Comparison of ENCODE assay signal across 8 mouse cellular contexts in genomic region chr5:4104341-4105040, GRCm38 (mm10). TPM values are rescaled to one million over a fixed set of nuclear protein-coding genes. Genes with fewer than 3 reads are reported as not detected.
A peak's percentile ranks its signal among the peaks of the same experiment; 100 is the strongest.
DNase-seq lines count a peak whose midpoint lies in the region; ATAC-seq lines count a peak whose summit lies in the region.

TSS of gene Cyp51 (minus strand) at chr5:4104746.

- under 1% methylated on average over 59 of the region's 59 CpGs for WGBS in heart, embryonic 13.5 days
- WGBS in liver, embryonic 12.5 days (ENCODE audit: insufficient replicate concordance), result under 1% methylated on average over 59 of the region's 59 CpGs
- WGBS in stomach, embryonic 15.5 days, result under 1% methylated on average over 59 of the region's 59 CpGs

- H3K36me3 ChIP-seq in heart, embryonic 13.5 days, result peaks cover 31% of the 10 kb centered on the region
- H3K36me3 ChIP-seq in liver, embryonic 12.5 days, result peaks cover 30% of the 10 kb centered on the region
- peaks cover 12% of the 10 kb centered on the region; the same call in 1 of the 2 replicates for H3K36me3 ChIP-seq in stomach, embryonic 15.5 days

- ATAC-seq in erythroid progenitor cell, adult 5-6 weeks (replicated peaks; ENCODE audit: low FRiP score, poor library complexity, severe bottlenecking), result peak; percentile 98
- peak; percentile 96 for ATAC-seq in heart, embryonic 13.5 days (ENCODE audit: extremely low read depth, insufficient number of reproducible peaks, low FRiP score, low TSS enrichment)
- ATAC-seq in liver, embryonic 12.5 days, result peak; percentile 97
- peak; percentile 97 for ATAC-seq in stomach, embryonic 15.5 days (ENCODE audit: insufficient read depth, low FRiP score, low read depth)

- peak within 1 kb of the TSS; percentile 93 for H3K9ac ChIP-seq in heart, embryonic 13.5 days
- H3K9ac ChIP-seq in liver, embryonic 12.5 days, result peak within 1 kb of the TSS; percentile 82
- H3K9ac ChIP-seq in stomach, embryonic 15.5 days, result peak within 1 kb of the TSS; percentile 64

- DNase-seq in CD4-positive helper T cell, adult 2 months (ENCODE audit: low read depth, low spot score), result peak; percentile 96
- DNase-seq in brain, embryonic 18.5 days (ENCODE audit: low read depth, low spot score), result peak; percentile 87
- peak; percentile 93 for DNase-seq in kidney, postnatal 10 days
- peak; percentile 86 to 90 for DNase-seq in natural killer cell, adult 2 months (ENCODE audit: low spot score in 2 of 2)

- H3K4me3 ChIP-seq in heart, embryonic 13.5 days, result peak within 1 kb of the TSS; percentile 94
- H3K4me3 ChIP-seq in liver, embryonic 12.5 days, result peak within 1 kb of the TSS; percentile 81
- H3K4me3 ChIP-seq in stomach, embryonic 15.5 days (replicated peaks), result peak within 1 kb of the TSS; percentile 71

- H3K9me3 ChIP-seq in heart, embryonic 13.5 days, result no peaks in the 10 kb centered on the region
- H3K9me3 ChIP-seq in liver, embryonic 12.5 days (replicated peaks), result no peaks in the 10 kb centered on the region
- H3K9me3 ChIP-seq in stomach, embryonic 15.5 days, result no peaks in the 10 kb centered on the region

- peaks cover 19% of the 10 kb centered on the region for H3K4me1 ChIP-seq in heart, embryonic 13.5 days
- peaks cover 20% of the 10 kb centered on the region for H3K4me1 ChIP-seq in liver, embryonic 12.5 days
- H3K4me1 ChIP-seq in stomach, embryonic 15.5 days, result no peaks in the 10 kb centered on the region

- no peaks in the 10 kb centered on the region for H3K27me3 ChIP-seq in heart, embryonic 13.5 days (replicated peaks)
- no peaks in the 10 kb centered on the region for H3K27me3 ChIP-seq in liver, embryonic 12.5 days (replicated peaks)
- H3K27me3 ChIP-seq in stomach, embryonic 15.5 days (replicated peaks), result no peaks in the 10 kb centered on the region

- H3K4me2 ChIP-seq in heart, embryonic 13.5 days, result peak within 1 kb of the TSS; percentile 84
- H3K4me2 ChIP-seq in liver, embryonic 12.5 days, result peak within 1 kb of the TSS; percentile 86
- H3K4me2 ChIP-seq in stomach, embryonic 15.5 days, result peak within 1 kb of the TSS; percentile 68

- peak within 1 kb of the TSS; percentile 96 for H3K27ac ChIP-seq in heart, embryonic 13.5 days (replicated peaks)
- H3K27ac ChIP-seq in liver, embryonic 12.5 days, result peak within 1 kb of the TSS; percentile 87
- peak within 1 kb of the TSS; percentile 96 for H3K27ac ChIP-seq in stomach, embryonic 15.5 days

RNA-seq across cellular contexts. Expression of gene Cyp51, which starts in this region (rescaled TPM):
- total RNA-seq in erythroid progenitor cell, adult 5-6 weeks (2015; ENCODE audit: low replicate concordance), result 1.4 TPM in 1 of 2 replicates, not detected in the other
- total RNA-seq in erythroid progenitor cell, adult 5-6 weeks (2017; ENCODE audit: low replicate concordance), result 1.9 and 5.4 TPM in 2 replicates
- polyA plus RNA-seq in heart, embryonic 13.5 days (2015; fragmentation: Nextera tagmentation; extraction: Ambion mirVana), result 32.8 and 33.1 TPM in 2 replicates
- polyA plus RNA-seq in liver, embryonic 12.5 days (2016; fragmentation: Nextera tagmentation; extraction: Ambion mirVana), result 54.8 and 61.2 TPM in 2 replicates
- polyA plus RNA-seq in stomach, embryonic 15.5 days (2015; fragmentation: Nextera tagmentation; extraction: Ambion mirVana), result 77.3 and 80.8 TPM in 2 replicates

Comparison
In these comparisons a context has a peak if more than half of its experiments do, and no peak if none do; other contexts are left out.
1. Peak in every context shown above with its lines: DNase-seq, ATAC-seq, H3K4me3 ChIP-seq and H3K27ac ChIP-seq.